Comparison of ENCODE assay signal across 8 mouse cellular contexts in genomic region chr9:57861951-57862471, GRCm38 (mm10). TPM values are rescaled to one million over a fixed set of nuclear protein-coding genes. Genes with fewer than 3 reads are reported as not detected.
DNase-seq lines count a peak whose midpoint lies in the region; ATAC-seq lines count a peak whose summit lies in the region.

No protein-coding gene starts in this region.

- 46% methylated on average over 9 of the region's 9 CpGs for WGBS in heart, embryonic 10.5 days
- WGBS in midbrain, embryonic 14.5 days = 28% methylated on average over 9 of the region's 9 CpGs

- H3K9me3 ChIP-seq in heart, embryonic 10.5 days = no peaks in the 10 kb centered on the region
- H3K9me3 ChIP-seq in midbrain, embryonic 14.5 days (ENCODE audit: control insufficient read depth, low read length) = no peaks in the 10 kb centered on the region

- H3K27ac ChIP-seq in heart, embryonic 10.5 days = no peak overlapping the region
- H3K27ac ChIP-seq in midbrain, embryonic 14.5 days (replicated peaks; ENCODE audit: low read depth, low read length) = no peak overlapping the region

- no peaks in the 10 kb centered on the region for H3K36me3 ChIP-seq in heart, embryonic 10.5 days
- no peaks in the 10 kb centered on the region for H3K36me3 ChIP-seq in midbrain, embryonic 14.5 days (ENCODE audit: control insufficient read depth, insufficient read depth, low read length)

- peak; percentile 57; the same call in 1 of the 2 replicates for ATAC-seq in midbrain, embryonic 14.5 days (ENCODE audit: low FRiP score, low TSS enrichment)

- no peak overlapping the region for H3K9ac ChIP-seq in midbrain, embryonic 14.5 days (replicated peaks; ENCODE audit: low read length)

- no peak overlapping the region for H3K4me2 ChIP-seq in midbrain, embryonic 14.5 days (ENCODE audit: low read length)

- DNase-seq in heart, adult 18-20 months = peak; percentile 51 to 65
- DNase-seq in heart, embryonic 10.5 days (ENCODE audit: low spot score) = no peak
- peak; percentile 30 to 52 for DNase-seq in adrenal gland, adult 18-20 months (ENCODE audit: low spot score in 2 of 2)
- peak; percentile 17 for DNase-seq in embryo, embryonic 11.5 days (ENCODE audit: low read depth, low spot score)
- peak; percentile 57 for DNase-seq in heart, postnatal 4 days
- peak; percentile 39 to 75 for DNase-seq in left cerebral cortex, adult 8-10 months (ENCODE audit: low spot score in 2 of 2)
- DNase-seq in midbrain, embryonic 14.5 days = peak; percentile 82
- peak; percentile 20 to 45 for DNase-seq in spleen, adult 18-20 months

- peaks cover 2% of the 10 kb centered on the region; the same call in 1 of the 2 replicates for H3K4me1 ChIP-seq in heart, embryonic 10.5 days
- no peaks in the 10 kb centered on the region for H3K4me1 ChIP-seq in midbrain, embryonic 14.5 days (ENCODE audit: control insufficient read depth, insufficient read depth, low read length)

- no peaks in the 10 kb centered on the region for H3K27me3 ChIP-seq in heart, embryonic 10.5 days (ENCODE audit: insufficient read depth, poor library complexity, severe bottlenecking)
- H3K27me3 ChIP-seq in midbrain, embryonic 14.5 days (ENCODE audit: control insufficient read depth, insufficient read depth, low read length) = no peaks in the 10 kb centered on the region

- H3K4me3 ChIP-seq in heart, embryonic 10.5 days = no peak overlapping the region
- no peak overlapping the region for H3K4me3 ChIP-seq in midbrain, embryonic 14.5 days (replicated peaks; ENCODE audit: low read depth, low read length)

RNA-seq across cellular contexts. Expression of gene Arid3b, which starts 25.4 kb away (rescaled TPM):
- total RNA-seq in heart, adult 18-20 months (2021) = 1 to 10 TPM; 3.7 to 4.9 TPM
- polyA plus RNA-seq in heart, embryonic 10.5 days (2016; fragmentation: Nextera tagmentation; extraction: Ambion mirVana) = 59.7 and 60.2 TPM in 2 replicates
- 1 to 10 TPM; 5.4 to 7.1 TPM for total RNA-seq in adrenal gland, adult 18-20 months (2021)
- 1 to 10 TPM; 8.5 to 9.5 TPM for total RNA-seq in heart, postnatal 4 days (2021)
- 10 to 100 TPM; 10.9 to 15.0 (median 13.4) TPM for total RNA-seq in left cerebral cortex, adult 8-10 months (2022)
- 8.7 and 9.6 TPM in 2 replicates for polyA plus RNA-seq in midbrain, embryonic 14.5 days (2014; fragmentation: Nextera tagmentation; extraction: Ambion mirVana)

RNA-seq across cellular contexts. Expression of gene Ubl7, which starts 48.8 kb away (rescaled TPM):
- total RNA-seq in heart, adult 18-20 months (2021) = 10 to 100 TPM; 84.5 to 91.1 TPM
- 110 TPM in 2 replicates for polyA plus RNA-seq in heart, embryonic 10.5 days (2016; fragmentation: Nextera tagmentation; extraction: Ambion mirVana)
- total RNA-seq in adrenal gland, adult 18-20 months (2021) = 10 to 100 TPM; 66.7 to 73.4 TPM
- total RNA-seq in heart, postnatal 4 days (2021) = 10 to 100 TPM; 66.3 to 66.5 TPM
- total RNA-seq in left cerebral cortex, adult 8-10 months (2022) = 100 to 1,000 TPM; 109 to 132 (median 111) TPM
- polyA plus RNA-seq in midbrain, embryonic 14.5 days (2014; fragmentation: Nextera tagmentation; extraction: Ambion mirVana) = 165 and 172 TPM in 2 replicates
